Mouse (Mus musculus): ENCODE results near the gene Gm10277.

DNA sequence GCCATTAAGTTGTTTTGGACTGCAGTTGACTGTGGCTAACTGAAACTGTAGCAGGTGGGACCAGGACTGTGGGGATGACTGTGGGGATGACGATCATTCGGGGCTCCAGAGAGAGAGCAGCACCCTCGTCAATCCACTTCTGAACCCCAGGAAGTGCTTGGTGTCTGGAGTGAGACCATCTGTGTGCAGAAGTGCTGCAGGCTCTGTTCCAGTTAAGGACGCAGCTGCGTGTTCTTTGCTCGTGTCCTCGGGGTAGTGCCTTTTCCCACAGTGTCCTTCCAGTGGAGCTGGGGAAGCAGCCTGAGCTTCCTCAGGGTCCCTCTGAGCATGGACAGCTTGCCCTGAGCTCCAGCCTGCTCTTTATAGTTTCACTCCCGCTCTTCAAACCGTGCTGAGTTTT, 2.7 kb upstream of the Gm10277 start:
- TF ChIP-seq POLR2A (IDR thresholded peaks at IDR 0.05; ENCODE audit: control insufficient read depth, low read depth, low read length) (no peak), CTCF (IDR thresholded peaks at IDR 0.05; ENCODE audit: control insufficient read depth, insufficient read depth, insufficient replicate concordance, low read depth, low read length) (no peak)

Measured in testis, adult 2 months (tissue).